Mouse (Mus musculus) midbrain, postnatal 0 days (tissue): ENCODE results near the gene Inka2. TPM values are rescaled to one million over a fixed set of nuclear protein-coding genes. Genes with fewer than 3 reads are reported as not detected.
A peak's percentile ranks its signal among the peaks of the same experiment; 100 is the strongest.
"Not testable (repeated sequence)": the region's sequence is repeated elsewhere in the genome, so short reads cannot be mapped to it uniquely, and the experiment has no call there.

Experiments
- ATAC-seq: fragments of 200-750 bp; cut with Nextera tagmentation; 2 replicates; pipeline ENCODE4 v1.8.0; 2017; ENCODE audit warnings: moderate number of reproducible peaks, mild to moderate bottlenecking, moderate TSS enrichment, moderate library complexity; ENCODE audit not compliant: low FRiP score
- DNase-seq: peaks from one replicate; pipeline ENCODE4 v3.0.0-alpha.2; 2015; ENCODE audit warnings: low spot score
- H3K27ac ChIP-seq: fragments of 300-500 bp; sonication (generic); 2 replicates; pipeline ENCODE4 v1.5.1; 2014; ENCODE audit warnings: low read depth, mild to moderate bottlenecking, low read length, mixed read lengths
- H3K27me3 ChIP-seq: fragments of 300-500 bp; sonication (generic); 2 replicates; pipeline ENCODE4 v1.6.1; 2014; ENCODE audit warnings: low read length, control low read depth, mixed read lengths; ENCODE audit not compliant: insufficient read depth
- H3K36me3 ChIP-seq: fragments of 300-500 bp; sonication (generic); 2 replicates; pipeline ENCODE4 v1.6.1; 2014; ENCODE audit warnings: low read length, control low read depth, mixed read lengths; ENCODE audit not compliant: insufficient read depth
- H3K4me1 ChIP-seq: fragments of 300-500 bp; sonication (generic); 2 replicates; pipeline ENCODE4 v1.6.1; 2014; ENCODE audit warnings: mild to moderate bottlenecking, control low read depth, antibody characterized with exemption, low read length, mixed read lengths; ENCODE audit not compliant: insufficient read depth
- H3K4me2 ChIP-seq: fragments of 300-500 bp; sonication (generic); 2 replicates; pipeline ENCODE4 v1.6.1; 2014; ENCODE audit warnings: low read depth, mild to moderate bottlenecking, low read length, mixed read lengths; ENCODE audit not compliant: poor library complexity, severe bottlenecking
- H3K4me3 ChIP-seq: fragments of 300-500 bp; sonication (generic); 2 replicates; pipeline ENCODE4 v1.5.1; 2014; ENCODE audit warnings: low read depth, mild to moderate bottlenecking, low read length, moderate library complexity
- H3K9ac ChIP-seq: fragments of 300-500 bp; sonication (generic); replicated peaks from 2 replicates; pipeline ENCODE4 v1.6.1; 2014; ENCODE audit warnings: mild to moderate bottlenecking, low read length, moderate library complexity, mixed read lengths; ENCODE audit not compliant: poor library complexity, severe bottlenecking
- H3K9me3 ChIP-seq: fragments of 300-500 bp; sonication (generic); 2 replicates; pipeline ENCODE4 v1.6.1; 2016; ENCODE audit warnings: low read length, control low read depth
- CTCF ChIP-seq: IDR thresholded peaks from 2 replicates; pipeline ENCODE4 v1.5.1; 2016; ENCODE audit warnings: antibody characterized with exemption, mild to moderate bottlenecking
- WGBS: fragments of 180-500 bp; shearing (Covaris S2); extraction: QIAGEN DNeasy Blood & Tissue Kit; methylation state at CpG from one replicate; pipeline ENCODE4 v1.1.7; 2014; 5-methylcytosine and 5-hydroxymethylcytosine counted together
- polyA plus RNA-seq: library from polyadenylated mRNA; unstranded; fragments of >200 nt; fragmentation: Nextera tagmentation; extraction: Ambion mirVana; gene quantifications from 2 replicates; pipeline ENCODE4 v1.2.1, GENCODE M21; 2015
- total RNA-seq: library from RNA; depleted of rRNA; stranded (reverse); fragments of >200 nt; gene quantifications from 2 replicates; pipeline ENCODE4 v1.2.3, GENCODE M21; 2014

The Inka2 gene
- total and polyA plus RNA-seq, 2 experiments from 2014 or later = 3.7 to 7.7 TPM

DNA sequence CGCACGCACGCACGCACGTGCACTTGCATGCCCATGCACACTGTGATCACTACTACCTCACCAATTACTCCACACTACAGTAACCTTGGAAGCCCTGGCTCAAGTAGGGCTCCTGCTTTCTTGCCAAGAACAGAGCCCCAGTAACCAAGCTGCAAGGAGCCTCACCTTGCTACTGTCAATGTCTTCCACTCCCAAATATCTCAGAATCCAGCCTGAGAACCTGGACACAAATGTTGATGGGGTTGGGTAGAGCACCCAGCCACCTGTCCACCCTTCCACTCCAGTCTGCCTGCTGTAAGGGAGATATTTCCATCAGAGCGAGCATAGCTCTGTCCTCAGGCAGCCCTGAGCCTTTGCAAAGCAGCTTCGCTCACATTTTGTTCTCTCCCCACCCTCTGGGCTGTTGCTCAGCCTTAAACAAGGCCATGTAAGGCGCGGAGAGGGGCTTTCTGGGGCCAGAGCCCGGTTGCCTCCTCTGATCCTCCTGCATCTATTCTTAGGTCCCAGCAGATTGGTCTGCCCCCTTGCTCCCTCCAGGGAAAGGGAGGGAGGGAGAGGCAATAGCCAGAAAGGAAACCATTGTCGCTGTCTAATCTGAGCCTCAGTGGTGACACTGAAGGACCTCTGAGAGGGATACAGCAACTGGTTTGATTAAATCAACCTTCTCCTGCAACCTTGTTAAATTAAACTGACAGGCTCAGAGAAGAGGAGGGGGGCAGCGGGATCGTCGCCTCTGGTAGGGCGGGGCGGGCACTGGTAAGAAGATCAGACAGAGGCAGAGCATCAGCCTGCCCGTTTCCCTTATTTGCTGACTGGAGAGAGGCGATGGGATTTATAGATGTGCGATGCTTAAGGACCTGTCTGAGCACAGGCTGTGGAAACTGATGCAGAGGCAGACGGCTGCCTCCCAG, 8.7 kb upstream of the Inka2 start:
- H3K27me3 ChIP-seq = no peaks in the 10 kb centered on the region; the same call in 1 of the 2 replicates
- H3K4me2 ChIP-seq = peak overlapping the region; percentile 26
- peak overlapping the region; percentile 29; the same call in 1 of the 2 replicates for H3K9ac ChIP-seq
- H3K36me3 ChIP-seq = no peaks in the 10 kb centered on the region
- no peak overlapping the region for H3K4me3 ChIP-seq
- ATAC-seq (peak; percentile 69), DNase-seq (peak; percentile 36)
- 20% methylated on average over 20 of the region's 20 CpGs for WGBS
- H3K9me3 ChIP-seq = no peaks in the 10 kb centered on the region
- peaks cover 12% of the 10 kb centered on the region; the same call in 1 of the 2 replicates for H3K4me1 ChIP-seq
- peak overlapping the region; percentile 26; the same call in 1 of the 2 replicates for H3K27ac ChIP-seq
- TF ChIP-seq CTCF = no peak

DNA sequence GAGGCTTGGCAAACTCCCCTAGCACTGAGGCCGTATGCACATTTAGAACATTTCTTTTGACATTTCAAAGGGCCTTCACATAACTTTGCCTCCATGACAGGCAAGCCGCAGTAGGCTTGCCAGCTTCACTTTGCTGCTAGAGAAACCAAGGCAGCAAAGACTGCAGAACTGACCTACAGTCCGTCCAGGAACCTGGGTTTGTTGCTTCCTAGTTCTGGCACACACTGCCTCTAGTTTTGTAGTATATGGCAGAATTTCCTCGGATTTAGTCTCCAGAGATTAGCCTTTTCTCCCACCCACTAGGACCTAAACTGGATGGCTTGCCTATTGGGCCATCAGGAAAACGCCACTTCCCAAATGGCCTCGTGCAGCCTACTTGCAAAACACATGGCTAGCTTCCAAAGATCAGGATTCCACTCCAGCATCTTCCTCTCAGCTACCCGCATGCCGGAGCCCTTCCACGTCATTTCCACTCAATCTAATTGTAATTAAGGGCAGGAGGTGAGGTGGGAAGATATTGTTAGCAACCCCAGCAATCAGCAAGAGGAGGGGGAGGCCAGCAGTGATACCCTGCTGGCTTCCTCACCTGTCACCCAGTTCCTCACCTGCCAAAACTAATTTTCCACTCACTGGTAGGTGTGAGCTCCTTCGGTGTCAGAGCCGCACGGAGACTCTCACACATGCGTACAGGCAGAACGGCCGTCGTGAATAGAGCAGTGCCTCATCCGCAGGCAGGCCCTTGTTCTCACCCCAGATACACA, 7.8 kb upstream of the Inka2 start:
- peak; percentile 48 for DNase-seq
- Histone ChIP-seq H3K4me3 (no peak overlapping the region), H3K4me1 (peaks cover 12% of the 10 kb centered on the region; the same call in 1 of the 2 replicates), H3K27ac (no peak overlapping the region), H3K9me3 (no peaks in the 10 kb centered on the region), H3K4me2 (peak overlapping the region; percentile 26), H3K36me3 (no peaks in the 10 kb centered on the region), H3K9ac (no peak overlapping the region), H3K27me3 (no peaks in the 10 kb centered on the region; the same call in 1 of the 2 replicates)
- ATAC-seq = peak; percentile 41; the same call in 1 of the 2 replicates
- TF ChIP-seq CTCF = no peak
- 39% methylated on average over 17 of the region's 17 CpGs for WGBS

DNA sequence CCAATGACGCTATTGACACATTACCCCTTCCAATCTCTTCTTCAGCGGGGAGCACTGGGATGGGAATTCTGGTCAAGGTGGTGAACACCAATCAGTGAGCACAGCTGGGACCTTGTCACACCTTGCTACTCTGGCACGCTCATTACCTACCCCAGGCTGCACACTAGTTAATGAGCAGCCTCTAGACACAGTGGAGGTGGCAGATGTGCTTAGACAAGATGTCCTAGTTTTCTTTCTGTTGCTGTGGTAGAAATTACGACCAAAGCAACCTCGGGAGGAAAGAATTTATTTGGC, 7.3 kb upstream of the Inka2 start:
- H3K4me2 ChIP-seq = no peak overlapping the region
- H3K27me3 ChIP-seq = no peaks in the 10 kb centered on the region; the same call in 1 of the 2 replicates
- no peaks in the 10 kb centered on the region for H3K9me3 ChIP-seq
- TF ChIP-seq CTCF = no peak
- no peak overlapping the region for H3K9ac ChIP-seq
- WGBS = 69% methylated on average over 5 of the region's 5 CpGs
- peaks cover 12% of the 10 kb centered on the region; the same call in 1 of the 2 replicates for H3K4me1 ChIP-seq
- no peak overlapping the region for H3K4me3 ChIP-seq
- H3K36me3 ChIP-seq = no peaks in the 10 kb centered on the region
- ATAC-seq (no peak), DNase-seq (no peak)
- H3K27ac ChIP-seq = no peak overlapping the region

DNA sequence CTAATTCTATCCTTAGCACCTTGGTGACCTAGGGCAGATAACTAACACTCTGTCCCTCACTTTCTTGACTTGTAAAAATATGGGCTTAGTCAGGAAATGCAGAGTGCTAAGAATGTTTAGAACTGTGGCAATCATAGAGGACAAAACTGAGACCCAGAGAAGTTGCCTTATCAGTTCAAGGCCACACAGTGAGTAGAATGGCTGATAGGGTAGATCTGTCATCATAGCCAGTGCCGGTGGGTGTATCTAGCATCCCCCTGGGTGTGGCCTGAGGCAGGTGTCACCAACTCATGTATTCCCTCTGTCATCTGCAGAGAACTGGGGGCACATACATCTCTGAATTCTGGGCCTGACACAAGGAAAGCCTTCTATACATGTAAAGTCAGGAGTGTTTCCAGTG, 6.1 kb upstream of the Inka2 start:
- no peak for DNase-seq
- no peaks in the 10 kb centered on the region for H3K36me3 ChIP-seq
- no peaks in the 10 kb centered on the region for H3K9me3 ChIP-seq
- no peak overlapping the region for H3K9ac ChIP-seq
- H3K27me3 ChIP-seq = peaks cover 6% of the 10 kb centered on the region; the same call in 1 of the 2 replicates
- peaks cover 12% of the 10 kb centered on the region; the same call in 1 of the 2 replicates for H3K4me1 ChIP-seq
- H3K4me3 ChIP-seq = no peak overlapping the region
- H3K4me2 ChIP-seq = no peak overlapping the region
- no peak for TF ChIP-seq CTCF
- WGBS = 95% methylated on average over 1 of the region's 1 CpGs
- no peak overlapping the region for H3K27ac ChIP-seq
- ATAC-seq = no peak

DNA sequence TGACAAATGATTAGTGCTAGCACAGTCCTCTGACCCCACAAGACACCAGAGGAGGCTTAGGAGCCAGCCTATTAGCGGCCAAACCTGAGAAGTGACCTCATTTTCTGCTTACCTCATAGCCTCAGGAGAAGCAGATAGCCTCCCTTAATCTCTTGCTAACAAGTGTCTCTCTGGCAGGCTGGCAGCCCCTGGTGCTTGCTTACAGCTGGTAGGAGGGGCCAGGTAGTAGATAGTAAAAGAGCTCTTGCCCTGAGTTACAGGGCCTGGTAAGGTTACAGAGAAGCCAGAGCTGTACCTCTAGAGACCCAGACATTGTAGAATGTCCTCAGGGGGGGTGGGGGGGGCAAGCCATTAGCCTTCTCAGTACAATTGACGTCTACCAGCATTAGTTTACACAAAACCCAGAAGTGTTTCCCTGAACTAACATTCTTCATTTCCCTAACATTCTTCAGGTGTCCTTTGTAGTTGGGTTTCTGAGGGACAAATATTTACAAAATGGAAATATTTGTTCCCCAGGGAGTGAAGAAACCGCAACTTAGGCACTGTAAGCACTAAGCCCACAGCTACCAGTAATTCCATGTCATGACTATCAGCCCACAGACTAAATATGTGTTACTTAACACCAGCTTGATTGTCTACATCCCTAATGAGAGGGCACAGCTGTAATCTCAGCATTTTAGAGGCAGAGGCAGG, 5.0 kb upstream of the Inka2 start:
- H3K9me3 ChIP-seq = no peaks in the 10 kb centered on the region
- no peak for DNase-seq
- H3K36me3 ChIP-seq = no peaks in the 10 kb centered on the region
- H3K4me3 ChIP-seq = no peak overlapping the region
- ATAC-seq = no peak
- H3K27ac ChIP-seq = no peak overlapping the region
- H3K4me1 ChIP-seq = peaks cover 12% of the 10 kb centered on the region; the same call in 1 of the 2 replicates
- peaks cover 10% of the 10 kb centered on the region for H3K27me3 ChIP-seq
- H3K4me2 ChIP-seq = no peak overlapping the region
- 64% methylated on average over 3 of the region's 3 CpGs for WGBS
- TF ChIP-seq CTCF = no peak
- no peak overlapping the region for H3K9ac ChIP-seq

DNA sequence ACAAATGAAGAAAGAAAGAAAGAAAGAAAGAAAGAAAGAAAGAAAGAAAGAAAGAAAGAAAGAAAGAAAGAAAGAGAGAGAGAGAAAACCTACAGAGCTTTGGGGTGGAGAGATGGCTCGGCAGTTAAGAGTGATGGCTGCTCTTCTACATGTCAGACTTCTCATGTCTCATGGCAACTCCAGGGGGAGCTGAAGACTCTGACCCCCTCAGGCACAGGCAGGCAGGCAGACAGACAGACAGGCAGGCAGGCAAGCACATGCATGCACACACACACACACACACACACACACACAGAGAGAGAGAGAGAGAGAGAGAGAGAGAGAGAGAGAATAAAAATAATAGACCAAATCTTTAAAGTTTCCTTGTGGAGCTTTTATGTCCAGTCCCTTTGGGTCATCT, 3.6 kb upstream of the Inka2 start:
- 60% methylated on average over 1 of the region's 1 CpGs for WGBS
- ATAC-seq, DNase-seq, H3K9ac ChIP-seq, H3K36me3 ChIP-seq, H3K4me2 ChIP-seq, H3K27me3 ChIP-seq, H3K9me3 ChIP-seq, H3K4me1 ChIP-seq, H3K4me3 ChIP-seq, H3K27ac ChIP-seq: not testable (repeated sequence)
